Mouse (Mus musculus): ENCODE measurements around the gene Ylpm1. TPM values are rescaled to one million over a fixed set of nuclear protein-coding genes. Genes with fewer than 3 reads are reported as not detected.

The Ylpm1 gene
- polyA plus RNA-seq, 1 experiment: 16.6 TPM

DNA sequence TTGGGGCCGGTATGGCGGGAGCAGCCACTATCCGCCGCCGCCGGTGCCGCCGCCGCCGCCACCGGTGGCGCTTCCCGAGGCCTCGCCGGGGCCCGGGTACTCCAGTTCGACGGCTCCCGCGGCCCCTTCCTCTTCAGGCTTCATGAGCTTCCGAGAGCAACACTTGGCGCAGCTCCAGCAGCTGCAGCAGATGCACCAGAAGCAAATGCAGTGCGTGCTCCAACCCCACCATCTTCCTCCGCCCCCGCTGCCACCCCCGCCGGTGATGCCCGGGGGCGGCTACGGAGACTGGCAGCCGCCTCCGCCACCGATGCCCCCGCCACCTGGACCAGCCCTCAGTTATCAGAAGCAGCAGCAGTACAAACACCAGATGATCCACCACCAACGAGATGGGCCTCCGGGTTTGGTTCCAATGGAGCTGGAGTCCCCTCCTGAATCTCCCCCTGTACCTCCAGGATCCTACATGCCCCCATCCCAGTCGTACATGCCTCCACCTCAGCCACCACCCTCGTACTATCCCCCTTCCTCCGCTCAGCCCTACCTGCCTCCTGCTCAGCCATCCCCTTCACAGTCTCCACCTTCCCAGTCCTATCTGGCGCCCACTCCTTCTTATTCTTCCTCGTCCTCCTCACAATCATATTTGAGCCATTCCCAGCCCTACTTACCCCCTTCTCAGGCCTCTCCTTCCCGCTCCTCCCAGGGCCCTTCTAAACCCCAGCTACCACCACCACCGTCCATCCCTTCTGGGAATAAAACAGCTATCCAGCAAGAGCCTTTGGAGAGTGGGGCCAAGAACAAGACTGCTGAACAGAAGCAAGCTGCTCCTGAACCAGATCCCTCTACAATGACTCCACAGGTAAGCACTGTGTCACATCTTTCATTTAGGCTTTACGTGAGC, 629 bp downstream of the Ylpm1 start:
- Histone ChIP-seq H3K27me3 (ENCODE audit: control insufficient read depth, insufficient read depth, insufficient read length) (no peaks in the 10 kb centered on the region), H3K79me2 (ENCODE audit: control insufficient read depth, insufficient read depth) (peaks cover 56% of the 10 kb centered on the region), H3ac (ENCODE audit: control insufficient read depth, insufficient read length, low read depth) (peak overlapping the region; percentile 91), H3K36me3 (ENCODE audit: control insufficient read depth, insufficient read depth) (peaks cover 6% of the 10 kb centered on the region), H3K79me3 (ENCODE audit: low read depth) (peaks cover 51% of the 10 kb centered on the region), H3K4me3 (ENCODE audit: insufficient read depth, poor library complexity, severe bottlenecking) (peak overlapping the region; percentile 84)
- TF ChIP-seq FOSL1 (IDR thresholded peaks at IDR 0.05; ENCODE audit: insufficient read depth, low read length, poor library complexity, severe bottlenecking): no peak
- no peak for TF ChIP-seq MYOD1 (IDR thresholded peaks at IDR 0.05; ENCODE audit: control insufficient read depth, insufficient read length, low read depth)
- no peak for TF ChIP-seq MYOG (IDR thresholded peaks at IDR 0.05; ENCODE audit: control insufficient read depth, extremely low read depth, insufficient read length)
- TF ChIP-seq CEBPB (IDR thresholded peaks at IDR 0.05; ENCODE audit: low read depth): no peak
- no peak for TF ChIP-seq MAX (IDR thresholded peaks at IDR 0.05)
- TF ChIP-seq USF1 (IDR thresholded peaks at IDR 0.05; ENCODE audit: low read depth): no peak
- no peak for TF ChIP-seq CTCF (IDR thresholded peaks at IDR 0.05; ENCODE audit: control insufficient read depth, insufficient read depth, insufficient read length)

DNA sequence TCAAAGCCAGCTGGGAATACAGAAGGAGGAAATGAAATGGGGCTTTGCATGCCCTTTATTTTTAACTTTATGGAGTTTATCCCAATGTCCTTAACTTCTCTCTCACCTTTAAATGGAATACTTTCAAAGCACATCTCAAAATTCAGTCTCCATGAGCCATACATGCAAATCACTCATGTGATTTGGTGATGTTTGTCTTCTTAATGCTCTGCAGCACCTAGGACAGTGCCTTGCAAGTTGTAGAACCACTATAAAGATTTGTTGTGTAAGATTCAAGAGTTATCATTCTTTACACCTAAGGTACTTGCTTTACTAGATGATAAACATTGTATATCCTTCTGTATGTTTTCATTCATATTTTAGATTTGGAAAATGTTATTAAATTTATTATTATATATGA, 2.9 kb downstream of the Ylpm1 start:
- Histone ChIP-seq H3K36me3 (ENCODE audit: control insufficient read depth, insufficient read depth) (peaks cover 7% of the 10 kb centered on the region), H3K27me3 (ENCODE audit: control insufficient read depth, insufficient read depth, insufficient read length) (no peaks in the 10 kb centered on the region), H3K79me2 (ENCODE audit: control insufficient read depth, insufficient read depth) (peaks cover 79% of the 10 kb centered on the region), H3ac (ENCODE audit: control insufficient read depth, insufficient read length, low read depth) (no peak overlapping the region), H3K79me3 (ENCODE audit: low read depth) (peaks cover 71% of the 10 kb centered on the region), H3K4me3 (ENCODE audit: insufficient read depth, poor library complexity, severe bottlenecking) (no peak overlapping the region)
- TF ChIP-seq CTCF (IDR thresholded peaks at IDR 0.05; ENCODE audit: control insufficient read depth, insufficient read depth, insufficient read length) (no peak), USF1 (IDR thresholded peaks at IDR 0.05; ENCODE audit: low read depth) (no peak), MAX (IDR thresholded peaks at IDR 0.05) (no peak), CEBPB (IDR thresholded peaks at IDR 0.05; ENCODE audit: low read depth) (no peak), MYOD1 (IDR thresholded peaks at IDR 0.05; ENCODE audit: control insufficient read depth, insufficient read length, low read depth) (no peak), FOSL1 (IDR thresholded peaks at IDR 0.05; ENCODE audit: insufficient read depth, low read length, poor library complexity, severe bottlenecking) (no peak), MYOG (IDR thresholded peaks at IDR 0.05; ENCODE audit: control insufficient read depth, extremely low read depth, insufficient read length) (no peak)

DNA sequence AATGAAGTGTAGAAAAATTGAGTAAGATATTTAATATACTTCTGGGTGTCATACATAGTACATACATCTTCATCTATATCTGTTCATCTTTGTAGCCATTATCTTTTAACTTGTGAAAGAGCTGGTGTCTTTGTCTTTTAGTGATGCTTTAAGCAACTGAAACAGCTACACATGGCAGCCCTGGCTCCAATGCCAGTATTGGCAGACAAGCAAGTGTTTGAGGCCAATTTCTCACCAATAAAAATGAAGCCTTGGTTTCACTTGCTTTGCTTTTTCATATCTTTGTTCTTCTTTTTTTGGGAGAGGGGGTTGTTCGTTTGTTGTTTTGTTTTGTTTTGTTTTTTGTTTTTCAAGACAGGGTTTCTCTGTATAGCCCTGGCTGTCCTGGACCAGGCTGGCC, 10.1 kb downstream of the Ylpm1 start:
- peaks cover 13% of the 10 kb centered on the region for H3K36me3 ChIP-seq (ENCODE audit: control insufficient read depth, insufficient read depth)
- TF ChIP-seq MAX (IDR thresholded peaks at IDR 0.05) (no peak), MYOG (IDR thresholded peaks at IDR 0.05; ENCODE audit: control insufficient read depth, extremely low read depth, insufficient read length) (no peak), MYOD1 (IDR thresholded peaks at IDR 0.05; ENCODE audit: control insufficient read depth, insufficient read length, low read depth) (no peak), USF1 (IDR thresholded peaks at IDR 0.05; ENCODE audit: low read depth) (no peak), CTCF (IDR thresholded peaks at IDR 0.05; ENCODE audit: control insufficient read depth, insufficient read depth, insufficient read length) (no peak), CEBPB (IDR thresholded peaks at IDR 0.05; ENCODE audit: low read depth) (no peak), FOSL1 (IDR thresholded peaks at IDR 0.05; ENCODE audit: insufficient read depth, low read length, poor library complexity, severe bottlenecking) (no peak)

DNA sequence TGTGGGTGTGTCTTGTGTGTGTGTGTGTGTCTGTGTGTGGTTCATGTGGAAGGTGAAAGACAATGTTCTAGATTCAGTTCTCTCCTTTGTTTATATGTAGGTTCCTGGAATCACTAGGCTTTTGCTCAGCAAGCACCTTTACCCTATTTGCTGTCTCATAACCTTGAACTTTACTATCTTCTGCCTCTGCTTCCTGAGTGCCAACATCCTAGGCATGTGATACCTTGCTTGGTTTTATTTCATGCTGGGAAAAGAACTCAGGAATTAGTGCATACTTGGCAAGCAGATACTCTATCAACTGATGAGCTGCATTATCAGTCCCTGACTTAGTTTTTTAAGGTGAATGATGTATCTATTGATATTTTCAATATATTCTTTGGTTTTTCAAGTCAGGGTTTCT, 10.9 kb downstream of the Ylpm1 start:
- TF ChIP-seq MAX (IDR thresholded peaks at IDR 0.05) (no peak), USF1 (IDR thresholded peaks at IDR 0.05; ENCODE audit: low read depth) (no peak), FOSL1 (IDR thresholded peaks at IDR 0.05; ENCODE audit: insufficient read depth, low read length, poor library complexity, severe bottlenecking) (no peak), MYOD1 (IDR thresholded peaks at IDR 0.05; ENCODE audit: control insufficient read depth, insufficient read length, low read depth) (no peak), CTCF (IDR thresholded peaks at IDR 0.05; ENCODE audit: control insufficient read depth, insufficient read depth, insufficient read length) (no peak), MYOG (IDR thresholded peaks at IDR 0.05; ENCODE audit: control insufficient read depth, extremely low read depth, insufficient read length) (no peak), CEBPB (IDR thresholded peaks at IDR 0.05; ENCODE audit: low read depth) (no peak)
- Histone ChIP-seq H3K36me3 (ENCODE audit: control insufficient read depth, insufficient read depth) (peaks cover 16% of the 10 kb centered on the region), H3K27me3 (ENCODE audit: control insufficient read depth, insufficient read depth, insufficient read length) (no peaks in the 10 kb centered on the region)

More for the DNA sequence above, 10.1 kb downstream of the Ylpm1 start:
- H3K4me3 ChIP-seq (ENCODE audit: insufficient read depth, poor library complexity, severe bottlenecking): no peak overlapping the region
- H3K79me2 ChIP-seq (ENCODE audit: control insufficient read depth, insufficient read depth): peaks cover 100% of the 10 kb centered on the region
- H3ac ChIP-seq (ENCODE audit: control insufficient read depth, insufficient read length, low read depth): no peak overlapping the region
- H3K27me3 ChIP-seq (ENCODE audit: control insufficient read depth, insufficient read depth, insufficient read length): no peaks in the 10 kb centered on the region
- peaks cover 92% of the 10 kb centered on the region for H3K79me3 ChIP-seq (ENCODE audit: low read depth)

DNA sequence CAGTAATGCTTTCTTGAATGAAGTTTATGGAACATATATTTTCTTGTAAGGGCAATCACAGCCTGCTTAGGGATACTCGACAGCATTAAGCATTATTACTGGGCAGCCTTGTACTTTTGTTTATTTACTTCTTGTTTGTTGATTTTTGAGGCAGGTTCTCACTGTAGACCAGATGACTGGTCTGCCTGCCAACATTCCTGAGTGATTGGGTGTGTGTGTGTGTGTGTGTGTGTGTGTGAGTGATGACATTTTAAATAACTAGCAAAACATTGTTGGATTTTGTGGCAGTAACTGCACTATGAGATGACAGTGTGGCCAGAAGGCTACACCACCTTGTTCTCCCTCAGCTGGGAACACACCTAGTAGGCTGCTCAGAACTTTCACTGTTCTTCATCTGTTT, 13.7 kb downstream of the Ylpm1 start:
- Histone ChIP-seq H3K27me3 (ENCODE audit: control insufficient read depth, insufficient read depth, insufficient read length) (no peaks in the 10 kb centered on the region), H3ac (ENCODE audit: control insufficient read depth, insufficient read length, low read depth) (no peak overlapping the region), H3K4me3 (ENCODE audit: insufficient read depth, poor library complexity, severe bottlenecking) (no peak overlapping the region), H3K79me3 (ENCODE audit: low read depth) (peaks cover 72% of the 10 kb centered on the region), H3K79me2 (ENCODE audit: control insufficient read depth, insufficient read depth) (peaks cover 83% of the 10 kb centered on the region), H3K36me3 (ENCODE audit: control insufficient read depth, insufficient read depth) (peaks cover 38% of the 10 kb centered on the region)
- no peak for TF ChIP-seq CEBPB (IDR thresholded peaks at IDR 0.05; ENCODE audit: low read depth)
- TF ChIP-seq MYOG (IDR thresholded peaks at IDR 0.05; ENCODE audit: control insufficient read depth, extremely low read depth, insufficient read length): no peak
- no peak for TF ChIP-seq USF1 (IDR thresholded peaks at IDR 0.05; ENCODE audit: low read depth)
- no peak for TF ChIP-seq FOSL1 (IDR thresholded peaks at IDR 0.05; ENCODE audit: insufficient read depth, low read length, poor library complexity, severe bottlenecking)
- no peak for TF ChIP-seq MAX (IDR thresholded peaks at IDR 0.05)
- TF ChIP-seq MYOD1 (IDR thresholded peaks at IDR 0.05; ENCODE audit: control insufficient read depth, insufficient read length, low read depth): no peak
- TF ChIP-seq CTCF (IDR thresholded peaks at IDR 0.05; ENCODE audit: control insufficient read depth, insufficient read depth, insufficient read length): no peak

More for the DNA sequence above, 10.9 kb downstream of the Ylpm1 start:
- peaks cover 91% of the 10 kb centered on the region for H3K79me3 ChIP-seq (ENCODE audit: low read depth)
- H3ac ChIP-seq (ENCODE audit: control insufficient read depth, insufficient read length, low read depth): no peak overlapping the region
- no peak overlapping the region for H3K4me3 ChIP-seq (ENCODE audit: insufficient read depth, poor library complexity, severe bottlenecking)
- H3K79me2 ChIP-seq (ENCODE audit: control insufficient read depth, insufficient read depth): peaks cover 100% of the 10 kb centered on the region

Data from C2C12 (cell line).